Mouse (Mus musculus) effector memory CD4-positive, alpha-beta T cell, adult 7 months (primary cell): ENCODE data around the gene Sp140. TPM values are rescaled to one million over a fixed set of nuclear protein-coding genes. Genes with fewer than 3 reads are reported as not detected.

Experiments
- polyA plus RNA-seq: library from polyadenylated mRNA; unstranded; fragments of 100-300 nt; shearing (Covaris generic); gene quantifications from one replicate; pipeline ENCODE4 v1.2.1, GENCODE M21; 2017

Gene Sp140
- polyA plus RNA-seq, result 35.6 TPM

GRCm38 (mm10) chr1:85600078-85600477 is at the start of gene Sp140:
TSS of gene Sp140 (plus strand) at chr1:85600378.

DNA sequence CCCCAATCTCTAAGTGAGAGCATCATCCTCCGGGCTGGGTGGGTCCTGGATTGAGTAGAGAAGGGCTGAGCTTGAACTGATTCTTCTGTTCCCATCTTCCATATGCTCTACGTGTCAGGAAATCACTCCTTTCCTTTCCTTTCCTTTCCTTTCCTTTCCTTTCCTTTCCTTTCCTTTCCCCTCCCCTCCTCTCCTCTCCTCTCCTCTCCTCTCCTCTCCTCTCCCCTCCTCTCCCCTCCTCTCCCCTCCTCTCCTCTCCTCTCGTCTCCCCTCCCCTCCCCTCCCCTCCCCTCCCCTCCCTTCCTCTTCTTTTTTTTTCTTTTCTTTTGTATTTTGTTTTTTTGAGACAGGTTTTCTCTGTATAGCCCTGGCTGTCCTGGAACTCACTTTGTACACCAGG is 24.8 kb upstream of the Sp140 start, which contains the start of gene G530012D18Rik:
TSS of gene G530012D18Rik (plus strand) at position 301 of the 400 bp plus-strand sequence.

DNA sequence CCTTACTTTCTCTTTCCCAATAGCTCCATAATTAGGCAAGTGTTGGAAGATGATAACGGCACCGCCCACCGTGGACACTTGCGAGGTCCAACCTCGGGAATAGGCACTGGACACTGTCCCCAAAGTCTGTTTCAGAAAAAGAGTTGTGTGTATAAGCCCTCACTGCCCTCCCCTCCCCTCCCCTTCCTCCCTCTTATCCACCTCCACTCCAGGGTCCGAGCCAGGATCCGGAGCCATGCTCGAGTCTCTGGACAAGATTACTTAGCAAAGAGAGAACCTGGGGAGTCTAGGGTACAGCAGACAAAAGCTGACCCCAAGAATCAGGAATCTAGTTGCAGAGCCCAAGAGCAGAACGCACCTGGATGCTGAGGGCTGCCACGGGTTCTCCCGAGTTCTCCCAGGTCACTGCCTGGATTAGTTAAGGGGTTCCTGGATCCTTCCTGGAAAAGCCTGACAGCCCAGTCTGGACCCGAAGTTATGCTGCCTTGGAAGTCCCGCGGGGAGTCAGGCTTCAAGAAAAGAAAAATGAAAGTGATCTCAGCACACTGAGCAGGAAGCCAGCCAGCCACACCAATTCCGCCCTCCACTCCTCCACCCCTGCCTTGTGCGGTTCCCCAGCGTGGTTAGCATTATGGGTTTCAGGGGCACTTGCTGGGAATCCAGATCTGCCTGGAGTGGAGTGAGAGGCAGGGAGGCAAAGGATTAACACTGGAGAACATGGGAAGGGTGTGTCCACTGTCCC is 1.7 kb upstream of the Sp140 start, which contains the start of gene Sp110:
TSS of gene Sp110 (minus strand) at position 547 of the 742 bp plus-strand sequence.

DNA sequence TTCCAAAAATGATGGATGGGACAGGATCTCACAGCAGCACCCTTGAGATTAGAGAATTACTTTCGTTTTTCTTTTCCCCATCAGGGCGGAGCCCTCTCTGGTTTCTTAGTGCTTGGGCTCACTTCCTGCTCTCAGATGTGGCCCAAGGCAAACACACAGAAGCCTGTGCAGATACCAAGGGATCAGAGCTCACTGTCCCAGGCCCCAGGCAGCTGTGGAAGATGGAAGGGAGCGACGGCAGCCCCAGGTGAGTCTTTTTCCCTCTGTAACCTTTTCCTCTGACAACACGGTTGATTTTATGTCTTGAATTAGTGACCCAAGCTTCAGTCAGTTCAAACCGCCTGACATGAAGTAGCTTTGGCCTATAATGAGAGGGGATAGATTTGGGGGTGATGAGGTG is 49.7 kb downstream of the Sp140 start, which contains the start of gene Sp100:
TSS of gene Sp100 (plus strand) at position 108 of the 400 bp plus-strand sequence.

Other genes with a start within 250 kb of the Sp140 start
- gene G530012D18Rik, start 24.7 kb upstream of the Sp140 start, polyA plus RNA-seq, result not detected
- gene Sp110, start 1.6 kb upstream of the Sp140 start, polyA plus RNA-seq, result 166 TPM
- gene Sp100, start 49.6 kb downstream of the Sp140 start, polyA plus RNA-seq, result 509 TPM
- 27.2 TPM for gene A630001G21Rik, start 178.3 kb downstream of the Sp140 start, polyA plus RNA-seq
- gene Cab39, start 193.1 kb downstream of the Sp140 start, polyA plus RNA-seq, result 160 TPM